Mouse (Mus musculus): ENCODE results near the gene Syne4. TPM values are rescaled to one million over a fixed set of nuclear protein-coding genes. Genes with fewer than 3 reads are reported as not detected.

Gene Syne4
- polyA plus RNA-seq, 1 experiment from 2014 or later, result 12.7 TPM

GRCm38 (mm10) chr7:30367466-30367865 is 52.9 kb downstream of the Syne4 start:
- H3K27me3 ChIP-seq (ENCODE audit: control insufficient read depth, insufficient read depth, low read length), result no peaks in the 10 kb centered on the region
- no peak overlapping the region for H3K4me3 ChIP-seq (ENCODE audit: low read depth, low read length)
- H3K36me3 ChIP-seq (ENCODE audit: control insufficient read depth, insufficient read depth, low read length), result no peaks in the 10 kb centered on the region
- H3K9ac ChIP-seq (replicated peaks; ENCODE audit: low read depth, low read length), result no peak overlapping the region
- ATAC-seq (ENCODE audit: low read depth), result no peak
- H3K4me1 ChIP-seq (ENCODE audit: control insufficient read depth, insufficient read depth, low read length), result peaks cover 7% of the 10 kb centered on the region
- no peaks in the 10 kb centered on the region for H3K9me3 ChIP-seq (ENCODE audit: control insufficient read depth, low read length)
- no peak overlapping the region for H3K4me2 ChIP-seq (ENCODE audit: low read depth, low read length)
- 71% methylated on average over 2 of the region's 2 CpGs for WGBS
- no peak overlapping the region for H3K27ac ChIP-seq (ENCODE audit: low read depth, low read length)

Other genes starting within 250 kb of the Syne4 start
- gene Zfp82, start 241.9 kb upstream of the Syne4 start, polyA plus RNA-seq (2014; fragmentation: Nextera tagmentation; extraction: Ambion mirVana), result 10.2 and 11.0 TPM in 2 replicates
- 2.1 and 4.3 TPM in 2 replicates for gene Gm26920, start 224.4 kb upstream of the Syne4 start, polyA plus RNA-seq (2014; fragmentation: Nextera tagmentation; extraction: Ambion mirVana)
- gene Zfp566, start 224.3 kb upstream of the Syne4 start, polyA plus RNA-seq (2014; fragmentation: Nextera tagmentation; extraction: Ambion mirVana), result 13.8 and 17.1 TPM in 2 replicates
- gene Zfp260, start 220.0 kb upstream of the Syne4 start, polyA plus RNA-seq (2014; fragmentation: Nextera tagmentation; extraction: Ambion mirVana), result 87.8 and 102 TPM in 2 replicates
- 13.5 and 14.4 TPM in 2 replicates for gene Zfp382, start 192.9 kb upstream of the Syne4 start, polyA plus RNA-seq (2014; fragmentation: Nextera tagmentation; extraction: Ambion mirVana)
- 9.9 and 17.6 TPM in 2 replicates for gene Zfp146, start 145.1 kb upstream of the Syne4 start, polyA plus RNA-seq (2014; fragmentation: Nextera tagmentation; extraction: Ambion mirVana)
- gene Cox7a1, start 130.7 kb upstream of the Syne4 start, polyA plus RNA-seq (2014; fragmentation: Nextera tagmentation; extraction: Ambion mirVana), result 4.7 and 5.9 TPM in 2 replicates
- 61.7 and 63.1 TPM in 2 replicates for gene Capns1, start 116.0 kb upstream of the Syne4 start, polyA plus RNA-seq (2014; fragmentation: Nextera tagmentation; extraction: Ambion mirVana)
- 176 and 217 TPM in 2 replicates for gene Polr2i, start 82.9 kb upstream of the Syne4 start, polyA plus RNA-seq (2014; fragmentation: Nextera tagmentation; extraction: Ambion mirVana)
- gene Tbcb, start 82.5 kb upstream of the Syne4 start, polyA plus RNA-seq (2014; fragmentation: Nextera tagmentation; extraction: Ambion mirVana), result 402 and 413 TPM in 2 replicates
- not detected in 2 replicates for gene Ovol3, start 79.1 kb upstream of the Syne4 start, polyA plus RNA-seq (2014; fragmentation: Nextera tagmentation; extraction: Ambion mirVana)
- gene Thap8, start 34.7 kb upstream of the Syne4 start, polyA plus RNA-seq (2014; fragmentation: Nextera tagmentation; extraction: Ambion mirVana), result 0.99 and 1.0 TPM in 2 replicates
- 3.1 and 3.7 TPM in 2 replicates for gene Wdr62, start 34.4 kb upstream of the Syne4 start, polyA plus RNA-seq (2014; fragmentation: Nextera tagmentation; extraction: Ambion mirVana)
- gene Clip3, start 23.1 kb upstream of the Syne4 start, polyA plus RNA-seq (2014; fragmentation: Nextera tagmentation; extraction: Ambion mirVana), result 115 and 133 TPM in 2 replicates
- gene Alkbh6, start 6.1 kb upstream of the Syne4 start, polyA plus RNA-seq (2014; fragmentation: Nextera tagmentation; extraction: Ambion mirVana), result 134 and 137 TPM in 2 replicates
- gene E130208F15Rik, start 6.9 kb downstream of the Syne4 start, polyA plus RNA-seq (2014; fragmentation: Nextera tagmentation; extraction: Ambion mirVana), result not detected in 2 replicates
- 16.3 and 20.1 TPM in 2 replicates for gene Sdhaf1, start 9.1 kb downstream of the Syne4 start, polyA plus RNA-seq (2014; fragmentation: Nextera tagmentation; extraction: Ambion mirVana)
- 12.2 and 14.1 TPM in 2 replicates for gene Lrfn3, start 48.0 kb downstream of the Syne4 start, polyA plus RNA-seq (2014; fragmentation: Nextera tagmentation; extraction: Ambion mirVana)
- gene Tyrobp, start 99.0 kb downstream of the Syne4 start, polyA plus RNA-seq (2014; fragmentation: Nextera tagmentation; extraction: Ambion mirVana), result 23.3 and 39.9 TPM in 2 replicates
- 1.1 TPM in 1 of 2 replicates, not detected in the other for gene Hcst, start 105.0 kb downstream of the Syne4 start, polyA plus RNA-seq (2014; fragmentation: Nextera tagmentation; extraction: Ambion mirVana)
- gene Nfkbid, start 106.9 kb downstream of the Syne4 start, polyA plus RNA-seq (2014; fragmentation: Nextera tagmentation; extraction: Ambion mirVana), result 2.5 and 3.1 TPM in 2 replicates
- 641 and 675 TPM in 2 replicates for gene Aplp1, start 130.7 kb downstream of the Syne4 start, polyA plus RNA-seq (2014; fragmentation: Nextera tagmentation; extraction: Ambion mirVana)
- gene Kirrel2, start 142.9 kb downstream of the Syne4 start, polyA plus RNA-seq (2014; fragmentation: Nextera tagmentation; extraction: Ambion mirVana), result 0.27 and 0.89 TPM in 2 replicates
- 0.30 TPM in 1 of 2 replicates, not detected in the other for gene Nphs1, start 143.5 kb downstream of the Syne4 start, polyA plus RNA-seq (2014; fragmentation: Nextera tagmentation; extraction: Ambion mirVana)
- not detected in 2 replicates for gene Prodh2, start 178.8 kb downstream of the Syne4 start, polyA plus RNA-seq (2014; fragmentation: Nextera tagmentation; extraction: Ambion mirVana)
- 110 and 111 TPM in 2 replicates for gene Arhgap33, start 220.3 kb downstream of the Syne4 start, polyA plus RNA-seq (2014; fragmentation: Nextera tagmentation; extraction: Ambion mirVana)
- gene Hspb6, start 237.4 kb downstream of the Syne4 start, polyA plus RNA-seq (2014; fragmentation: Nextera tagmentation; extraction: Ambion mirVana), result 7.0 and 8.4 TPM in 2 replicates
- gene Proser3, start 237.5 kb downstream of the Syne4 start, polyA plus RNA-seq (2014; fragmentation: Nextera tagmentation; extraction: Ambion mirVana), result 9.3 and 11.1 TPM in 2 replicates
- gene Lin37, start 245.0 kb downstream of the Syne4 start, polyA plus RNA-seq (2014; fragmentation: Nextera tagmentation; extraction: Ambion mirVana), result 55.4 and 57.4 TPM in 2 replicates
- 99.4 and 99.6 TPM in 2 replicates for gene U2af1l4, start 248.5 kb downstream of the Syne4 start, polyA plus RNA-seq (2014; fragmentation: Nextera tagmentation; extraction: Ambion mirVana)
- 8.1 and 9.4 TPM in 2 replicates for gene Gm49396, start 248.5 kb downstream of the Syne4 start, polyA plus RNA-seq (2014; fragmentation: Nextera tagmentation; extraction: Ambion mirVana)
- 111 and 126 TPM in 2 replicates for gene Psenen, start 248.8 kb downstream of the Syne4 start, polyA plus RNA-seq (2014; fragmentation: Nextera tagmentation; extraction: Ambion mirVana)